ENCODE assay signal across 8 mouse cellular contexts in the genomic region with DNA sequence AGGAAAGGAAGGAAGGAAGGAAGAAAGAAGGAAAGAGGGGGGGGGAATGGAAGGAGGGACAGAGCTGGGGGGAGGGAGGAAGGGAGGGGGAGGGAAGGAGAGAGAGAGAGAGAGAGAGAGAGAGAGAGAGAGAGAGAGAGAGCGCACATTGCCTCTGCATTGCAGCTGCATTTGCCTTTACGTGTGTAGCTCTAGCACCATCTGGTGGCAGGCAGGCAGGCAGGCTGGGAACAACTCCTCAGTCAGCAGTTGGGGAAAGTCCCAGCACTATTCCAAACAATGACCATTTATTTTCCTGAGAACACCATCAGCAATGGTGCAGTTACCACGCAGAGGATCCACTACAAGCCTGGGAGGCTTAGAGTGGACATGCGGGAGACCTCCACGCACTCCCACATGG.
DNase-seq lines count a peak whose midpoint lies in the region; TF ChIP-seq lines count a peak whose summit lies in the region.

No protein-coding gene starts in this region.

- H3K4me3 ChIP-seq in CH12.LX (replicated peaks in 1 of 3; ENCODE audit: low read depth in 2 of 3, low read length in 2 of 3, poor library complexity in 1 of 3) = no peak overlapping the region

- 0 out of 2 replicates have a peak, but pooled peaks cover 2% of the 10 kb centered on the region for H3K79me2 ChIP-seq in CH12.LX (replicated peaks; ENCODE audit: control insufficient read depth, extremely low read depth, insufficient read depth, poor library complexity, severe bottlenecking)

- TF ChIP-seq RAD21 in CH12.LX (IDR thresholded peaks at IDR 0.05; ENCODE audit: low read depth, low read length) = peak; percentile 84

- in situ Hi-C loops in CH12.LX (cut with MboI; ENCODE audit: low pct_ligation_motif_present, low pct_unique_long_range_greater_than_20kb, low sequenced_read_pairs) = no loop called here

- no peak overlapping the region; the same call in 1 of the 2 replicates for H3K4me2 ChIP-seq in CH12.LX (ENCODE audit: insufficient read depth, low read depth, poor library complexity, severe bottlenecking)

- H3K27me3 ChIP-seq in CH12.LX (replicated peaks) = no peaks in the 10 kb centered on the region

- peaks cover 13 to 65% of the 10 kb centered on the region in 2 experiments for H3K4me1 ChIP-seq in CH12.LX (ENCODE audit: control insufficient read depth in 1 of 2, insufficient read depth in 2 of 2)

- dilution Hi-C loops in CH12.LX (cut with MboI; ENCODE audit: extremely low pct_ligation_motif_present, extremely low pct_unique_long_range_greater_than_20kb, low sequenced_read_pairs) = no loop called here

- no peak for TF ChIP-seq POLR2A in CH12.LX (IDR thresholded peaks at IDR 0.05; ENCODE audit: low read depth, low read length)

- no peaks in the 10 kb centered on the region for H3K9me3 ChIP-seq in CH12.LX (replicated peaks; ENCODE audit: low read length)

- TF ChIP-seq CTCF in CH12.LX (conservative IDR thresholded peaks at IDR 0.05 in 1 of 2, IDR thresholded peaks at IDR 0.05 in 1 of 2; ENCODE audit: low read depth in 2 of 2, low read length in 2 of 2) = peak; percentile 69 to 90

- no peak overlapping the region for H3K27ac ChIP-seq in CH12.LX (ENCODE audit: insufficient read depth, low read depth)

- no peak for TF ChIP-seq EP300 in CH12.LX (IDR thresholded peaks at IDR 0.05; ENCODE audit: low read length)

- DNase-seq in CH12.LX (ENCODE audit: extremely low read depth) = peak; percentile 72
- peak; percentile 19 for DNase-seq in adrenal gland, adult 8-10 months
- DNase-seq in embryo, embryonic 11.5 days (ENCODE audit: low read depth, low spot score) = peak; percentile 62
- DNase-seq in heart, adult 9 months (ENCODE audit: low spot score in 2 of 2) = peak; percentile 9 to 47
- DNase-seq in kidney, postnatal 36 days = peak; percentile 48 to 83
- peak; percentile 25 to 57 for DNase-seq in lung, adult 18-20 months
- DNase-seq in ovary, postnatal 10 days (ENCODE audit: low spot score) = peak; percentile 14
- peak; percentile 70 for DNase-seq in thymus, postnatal 4 days

- H3K36me3 ChIP-seq in CH12.LX (replicated peaks in 1 of 2; ENCODE audit: control insufficient read depth in 1 of 2, insufficient read depth in 1 of 2, low read length in 1 of 2) = peaks cover 0 to 17% of the 10 kb centered on the region in 2 experiments

- H3K9ac ChIP-seq in CH12.LX (ENCODE audit: insufficient read depth, low read depth) = no peak overlapping the region

TF ChIP-seq in CH12.LX, 34 proteins besides CTCF, POLR2A, EP300 and RAD21:
- peak; percentile 60 for TF ChIP-seq ZC3H11A (IDR thresholded peaks at IDR 0.05; ENCODE audit: low read depth, low read length)
- 0 out of 2 replicates have a peak, but pooled peaks have one; percentile 20 for TF ChIP-seq MYC (IDR thresholded peaks at IDR 0.05; ENCODE audit: low read depth, low read length)
- TF ChIP-seq CHD2 (IDR thresholded peaks at IDR 0.05; ENCODE audit: low read length) = peak; percentile 74
- peak; percentile 86 for TF ChIP-seq MAZ (IDR thresholded peaks at IDR 0.05; ENCODE audit: low read depth, low read length)
- TF ChIP-seq SIN3A (IDR thresholded peaks at IDR 0.05; ENCODE audit: low read length) = peak; percentile 63; the same call in 1 of the 2 replicates
- TF ChIP-seq NELFE (IDR thresholded peaks at IDR 0.05; ENCODE audit: low read depth, low read length) = peak; percentile 57; the same call in 1 of the 2 replicates
- TF ChIP-seq TCF12 (IDR thresholded peaks at IDR 0.05; ENCODE audit: low read depth, low read length) = peak; percentile 57; the same call in 1 of the 2 replicates
- peak; percentile 51 for TF ChIP-seq IRF4 (IDR thresholded peaks at IDR 0.05; ENCODE audit: low read depth, low read length)
- no peak for TF ChIP-seq JUN (IDR thresholded peaks at IDR 0.05; ENCODE audit: insufficient read depth, low read depth, low read length)
- TF ChIP-seq MAFK (IDR thresholded peaks at IDR 0.05; ENCODE audit: insufficient replicate concordance, low read length) = no peak
- TF ChIP-seq JUND (conservative IDR thresholded peaks at IDR 0.05; ENCODE audit: low read depth, low read length) = peak; percentile 60
- no peak for TF ChIP-seq USF2 (conservative IDR thresholded peaks at IDR 0.05; ENCODE audit: low read depth, low read length)
- no peak for TF ChIP-seq MEF2A (IDR thresholded peaks at IDR 0.05; ENCODE audit: borderline replicate concordance, low read depth, low read length)
- TF ChIP-seq RCOR1 (conservative IDR thresholded peaks at IDR 0.05; ENCODE audit: low read depth, low read length) = no peak
- no peak for TF ChIP-seq ZMIZ1 (IDR thresholded peaks at IDR 0.05; ENCODE audit: low read depth, low read length)
- no peak for TF ChIP-seq CHD1 (IDR thresholded peaks at IDR 0.05; ENCODE audit: low read depth, low read length)
- peak; percentile 92 for TF ChIP-seq SMC3 (IDR thresholded peaks at IDR 0.05; ENCODE audit: low read depth, low read length)
- peak; percentile 41; the same call in 1 of the 2 replicates for TF ChIP-seq HCFC1 (IDR thresholded peaks at IDR 0.05; ENCODE audit: low read depth, low read length)
- no peak for TF ChIP-seq ZNF384 (IDR thresholded peaks at IDR 0.05; ENCODE audit: low read depth, low read length)
- peak; percentile 38; the same call in 1 of the 2 replicates for TF ChIP-seq MAX (IDR thresholded peaks at IDR 0.05; ENCODE audit: low read length)

Comparison
In these comparisons a context has a peak if more than half of its experiments do, and no peak if none do; other contexts are left out.
1. DNase-seq: peak in every context shown above with its lines; median percentile 72 in CH12.LX; 70 in thymus, postnatal 4 days; 66 in kidney, postnatal 36 days; 62 in embryo, embryonic 11.5 days; 41 in lung, adult 18-20 months; 28 in heart, adult 9 months; 19 in adrenal gland, adult 8-10 months; 14 in ovary, postnatal 10 days.